Mouse (Mus musculus): Measurements from ENCODE around the gene Card6. TPM values are rescaled to one million over a fixed set of nuclear protein-coding genes. Genes with fewer than 3 reads are reported as not detected.

Card6 gene
- total and polyA plus RNA-seq, 3 experiments, result 1.3 to 3.9 (median 1.6) TPM

DNA sequence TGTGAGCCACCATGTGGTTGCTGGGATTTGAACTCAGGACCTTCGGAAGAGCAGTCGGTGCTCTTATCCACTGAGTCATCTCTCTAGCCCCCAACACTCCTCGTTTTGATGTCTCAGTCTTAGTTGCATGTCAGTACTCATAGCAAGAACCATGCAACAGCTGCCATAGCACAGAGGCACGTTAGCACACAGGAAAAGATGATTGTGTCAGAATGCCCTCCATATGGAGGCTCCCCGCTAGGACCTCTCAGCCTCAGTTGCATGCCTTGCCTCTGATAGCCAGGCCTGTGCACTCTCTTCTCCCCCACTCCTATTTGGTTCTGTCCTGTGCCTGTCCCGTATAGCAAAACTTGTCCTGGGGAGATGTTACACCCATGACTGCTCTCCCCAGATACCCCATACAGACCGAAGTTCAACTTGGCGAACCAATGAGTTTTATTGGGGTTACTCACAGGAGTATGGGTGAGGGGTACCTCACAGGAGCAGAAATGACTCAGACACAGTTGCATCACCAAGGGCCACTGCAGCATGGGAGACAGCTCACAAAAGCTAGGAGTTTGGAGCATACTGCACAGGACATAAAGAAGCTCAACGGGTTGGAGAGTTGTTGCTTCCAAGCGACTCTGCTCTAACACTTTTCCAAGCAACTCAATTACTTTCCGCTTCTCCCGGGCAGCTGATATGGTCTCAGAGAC lies 20.9 kb upstream of the Card6 start:
- dilution Hi-C loops (cut with MboI; ENCODE audit: extremely low pct_ligation_motif_present, extremely low pct_unique_long_range_greater_than_20kb, low sequenced_read_pairs), result no loop called here
- Histone ChIP-seq H3K36me3 (replicated peaks in 1 of 2; ENCODE audit: control insufficient read depth in 1 of 2, insufficient read depth in 1 of 2, low read length in 1 of 2) (peaks cover 8 to 19% of the 10 kb centered on the region in 2 experiments), H3K79me2 (replicated peaks; ENCODE audit: control insufficient read depth, extremely low read depth, insufficient read depth, poor library complexity, severe bottlenecking) (no peaks in the 10 kb centered on the region), H3K4me2 (ENCODE audit: insufficient read depth, low read depth, poor library complexity, severe bottlenecking) (no peak overlapping the region), H3K4me3 (replicated peaks in 1 of 3; ENCODE audit: low read depth in 2 of 3, low read length in 2 of 3, poor library complexity in 1 of 3) (no peak overlapping the region), H3K27me3 (replicated peaks) (no peaks in the 10 kb centered on the region), H3K9me3 (replicated peaks; ENCODE audit: low read length) (peaks cover 2% of the 10 kb centered on the region), H3K27ac (ENCODE audit: insufficient read depth, low read depth) (no peak overlapping the region), H3K9ac (ENCODE audit: insufficient read depth, low read depth) (no peak overlapping the region), H3K4me1 (ENCODE audit: control insufficient read depth in 1 of 2, insufficient read depth in 2 of 2) (peaks cover 0 to 6% of the 10 kb centered on the region in 2 experiments; a peak in 1 of 4 replicates)
- in situ Hi-C loops (cut with MboI; ENCODE audit: low pct_ligation_motif_present, low pct_unique_long_range_greater_than_20kb, low sequenced_read_pairs), result no loop called here
- TF ChIP-seq TBP (conservative IDR thresholded peaks at IDR 0.05; ENCODE audit: low read depth, low read length) (no peak), UBTF (IDR thresholded peaks at IDR 0.05; ENCODE audit: low read depth, low read length) (no peak), HCFC1 (IDR thresholded peaks at IDR 0.05; ENCODE audit: low read depth, low read length) (no peak), JUN (IDR thresholded peaks at IDR 0.05; ENCODE audit: insufficient read depth, low read depth, low read length) (no peak), POLR2AphosphoS2 (IDR thresholded peaks at IDR 0.05; ENCODE audit: low read depth, low read length) (no peak), USF2 (conservative IDR thresholded peaks at IDR 0.05; ENCODE audit: low read depth, low read length) (no peak), ZMIZ1 (IDR thresholded peaks at IDR 0.05; ENCODE audit: low read depth, low read length) (no peak), NELFE (IDR thresholded peaks at IDR 0.05; ENCODE audit: low read depth, low read length) (no peak), ZNF384 (IDR thresholded peaks at IDR 0.05; ENCODE audit: low read depth, low read length) (no peak), KAT2A (IDR thresholded peaks at IDR 0.05; ENCODE audit: insufficient replicate concordance, low read length) (no peak), RAD21 (IDR thresholded peaks at IDR 0.05; ENCODE audit: low read depth, low read length) (no peak), CHD1 (IDR thresholded peaks at IDR 0.05; ENCODE audit: low read depth, low read length) (no peak), ZKSCAN1 (IDR thresholded peaks at IDR 0.05; ENCODE audit: borderline replicate concordance, low read depth, low read length) (no peak), ELF1 (IDR thresholded peaks at IDR 0.05; ENCODE audit: low read depth, low read length) (no peak), NRF1 (IDR thresholded peaks at IDR 0.05; ENCODE audit: low read depth, low read length) (no peak), MYC (IDR thresholded peaks at IDR 0.05; ENCODE audit: low read depth, low read length) (no peak)
- DNase-seq (ENCODE audit: extremely low read depth), result no peak

DNA sequence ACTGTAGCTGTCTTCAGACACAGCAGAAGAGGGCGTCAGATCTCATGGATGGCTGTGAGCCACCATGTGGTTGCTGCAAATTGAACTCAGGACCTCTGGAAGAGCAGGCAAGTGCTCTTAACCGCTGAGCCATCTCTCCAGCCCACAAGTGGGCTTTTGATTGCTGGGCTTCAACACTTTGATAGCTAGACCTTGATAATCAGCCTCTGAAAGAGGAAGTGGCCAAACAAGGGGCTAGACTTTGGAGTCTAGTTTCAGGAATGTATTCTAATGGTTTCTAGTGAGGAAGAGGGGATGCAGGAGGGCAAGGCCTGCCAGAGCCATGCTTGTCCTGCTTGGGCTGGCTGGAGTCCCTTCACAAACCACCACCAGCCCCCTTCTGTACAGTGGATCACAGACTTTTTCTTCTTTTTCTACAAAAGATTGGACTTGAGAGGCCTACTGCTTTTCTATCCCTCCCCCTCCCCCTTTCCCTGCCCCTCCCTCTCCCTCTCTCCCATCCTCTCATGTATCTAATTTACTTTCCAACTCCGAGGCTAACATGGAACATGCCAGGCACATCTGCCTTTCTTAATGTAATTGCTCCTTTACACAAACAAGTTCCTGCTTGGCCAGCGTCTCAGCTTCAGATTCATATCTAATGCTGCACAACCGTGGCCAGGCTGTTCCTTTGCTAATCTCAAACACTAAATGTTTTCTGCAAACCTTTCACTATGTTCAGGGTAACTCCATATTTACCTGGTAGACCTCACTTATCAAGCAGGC lies 20.0 kb upstream of the Card6 start:
- DNase-seq (ENCODE audit: extremely low read depth), result no peak
- Histone ChIP-seq H3K27ac (ENCODE audit: insufficient read depth, low read depth) (no peak overlapping the region), H3K4me1 (ENCODE audit: control insufficient read depth in 1 of 2, insufficient read depth in 2 of 2) (peaks cover 0 to 6% of the 10 kb centered on the region in 2 experiments; a peak in 1 of 4 replicates), H3K79me2 (replicated peaks; ENCODE audit: control insufficient read depth, extremely low read depth, insufficient read depth, poor library complexity, severe bottlenecking) (no peaks in the 10 kb centered on the region), H3K36me3 (replicated peaks in 1 of 2; ENCODE audit: control insufficient read depth in 1 of 2, insufficient read depth in 1 of 2, low read length in 1 of 2) (peaks cover 12 to 23% of the 10 kb centered on the region in 2 experiments), H3K9ac (ENCODE audit: insufficient read depth, low read depth) (no peak overlapping the region), H3K27me3 (replicated peaks) (no peaks in the 10 kb centered on the region), H3K4me2 (ENCODE audit: insufficient read depth, low read depth, poor library complexity, severe bottlenecking) (no peak overlapping the region), H3K4me3 (replicated peaks in 1 of 3; ENCODE audit: low read depth in 2 of 3, low read length in 2 of 3, poor library complexity in 1 of 3) (no peak overlapping the region), H3K9me3 (replicated peaks; ENCODE audit: low read length) (peaks cover 2% of the 10 kb centered on the region)
- TF ChIP-seq JUND (conservative IDR thresholded peaks at IDR 0.05; ENCODE audit: low read depth, low read length) (no peak), CTCF (conservative IDR thresholded peaks at IDR 0.05 in 1 of 2, IDR thresholded peaks at IDR 0.05 in 1 of 2; ENCODE audit: low read depth in 2 of 2, low read length in 2 of 2) (0 out of 4 replicates have a peak, but pooled peaks of 1 of the 2 experiments have one; percentile 0)
- in situ Hi-C loops (cut with MboI; ENCODE audit: low pct_ligation_motif_present, low pct_unique_long_range_greater_than_20kb, low sequenced_read_pairs) (no loop called here), dilution Hi-C loops (cut with MboI; ENCODE audit: extremely low pct_ligation_motif_present, extremely low pct_unique_long_range_greater_than_20kb, low sequenced_read_pairs) (no loop called here)
